Mouse (Mus musculus) cerebellum, adult 2 months (tissue): ENCODE data around the gene Cmtm7. TPM values are rescaled to one million over a fixed set of nuclear protein-coding genes. Genes with fewer than 3 reads are reported as not detected.
A peak's percentile ranks its signal among the peaks of the same experiment; 100 is the strongest.

Experiments used
- DNase-seq, 2 experiments: peaks; one replicate each; pipeline ENCODE4 v3.0.0; 2021
- H3K27ac ChIP-seq: fragments of 200-500 bp; 2 replicates; pipeline ENCODE4 v1.5.1; 2012; ENCODE audit warnings: low read length, control low read depth, inconsistent platforms; ENCODE audit not compliant: insufficient read depth
- H3K27me3 ChIP-seq: fragments of 200-500 bp; 2 replicates; pipeline ENCODE4 v1.6.1; 2012; ENCODE audit warnings: inconsistent platforms, mild to moderate bottlenecking, low read length, moderate library complexity; ENCODE audit not compliant: control insufficient read depth, insufficient read depth
- H3K4me1 ChIP-seq: fragments of 200-500 bp; 2 replicates; pipeline ENCODE4 v1.6.1; 2011; ENCODE audit warnings: low read length; ENCODE audit not compliant: control insufficient read depth, insufficient read depth
- H3K4me3 ChIP-seq: fragments of 200-500 bp; replicated peaks from 2 replicates; pipeline ENCODE3; 2011; ENCODE audit warnings: mild to moderate bottlenecking, low read depth, low read length, control low read depth; ENCODE audit not compliant: insufficient read depth
- CTCF ChIP-seq: fragments of 200-500 bp; IDR thresholded peaks from 2 replicates; pipeline ENCODE4 v1.5.1; 2011; ENCODE audit warnings: low read depth, mild to moderate bottlenecking, control low read depth, low read length, moderate library complexity, borderline replicate concordance; ENCODE audit not compliant: insufficient read depth
- POLR2A ChIP-seq: fragments of 200-500 bp; IDR thresholded peaks from 2 replicates; pipeline ENCODE4 v1.6.1; 2011; ENCODE audit warnings: low read length, control low read depth, borderline replicate concordance; ENCODE audit not compliant: insufficient read depth
- WGBS: fragments of 180-500 bp; shearing (Covaris S2); methylation state at CpG from one replicate; pipeline ENCODE4 v1.1.7; 2018; 5-methylcytosine and 5-hydroxymethylcytosine counted together
- polyA plus RNA-seq: library from polyadenylated mRNA; depleted of rRNA; stranded (reverse); fragments of >200 nt; gene quantifications from 2 replicates; pipeline ENCODE4 v1.2.3, GENCODE M21; 2012

The Cmtm7 gene
- polyA plus RNA-seq, 1 experiment, result 9.4 TPM

- 22% methylated on average over 1 of the region's 1 CpGs for WGBS
- H3K4me3 ChIP-seq, result no peak overlapping the region
- no peak for DNase-seq
- TF ChIP-seq POLR2A, result no peak
- TF ChIP-seq CTCF, result no peak
- no peak overlapping the region for H3K27ac ChIP-seq
- H3K27me3 ChIP-seq, result no peaks in the 10 kb centered on the region
- no peaks in the 10 kb centered on the region for H3K4me1 ChIP-seq
These were observed 20.5 kb upstream of the Cmtm7 start for GRCm38 (mm10) chr9:114802191-114802590.

DNA sequence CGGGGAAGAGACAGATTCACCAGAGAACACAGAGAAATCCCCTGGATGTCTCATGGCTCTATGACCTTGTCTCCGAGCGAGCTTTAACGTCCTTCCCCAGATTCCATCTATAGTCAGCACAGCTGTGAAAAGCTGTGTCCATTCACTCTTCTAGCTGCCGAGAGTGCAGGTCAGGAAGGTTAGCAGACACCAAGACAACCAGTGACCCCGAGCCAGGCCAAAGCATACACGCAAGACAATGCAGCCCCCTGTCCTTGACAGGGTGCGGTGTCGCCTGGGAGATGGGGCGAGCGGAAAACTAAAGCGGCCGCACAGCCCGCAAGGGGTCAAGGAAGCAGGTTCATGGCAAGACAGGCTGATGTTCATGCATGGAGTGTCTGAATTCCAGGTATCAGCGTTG lies 19.6 kb upstream of the Cmtm7 start:
- DNase-seq, result no peak
- TF ChIP-seq POLR2A (no peak), CTCF (no peak)
- Histone ChIP-seq H3K4me1 (no peaks in the 10 kb centered on the region), H3K27ac (no peak overlapping the region), H3K27me3 (no peaks in the 10 kb centered on the region), H3K4me3 (no peak overlapping the region)
- WGBS, result 58% methylated on average over 15 of the region's 15 CpGs

DNA sequence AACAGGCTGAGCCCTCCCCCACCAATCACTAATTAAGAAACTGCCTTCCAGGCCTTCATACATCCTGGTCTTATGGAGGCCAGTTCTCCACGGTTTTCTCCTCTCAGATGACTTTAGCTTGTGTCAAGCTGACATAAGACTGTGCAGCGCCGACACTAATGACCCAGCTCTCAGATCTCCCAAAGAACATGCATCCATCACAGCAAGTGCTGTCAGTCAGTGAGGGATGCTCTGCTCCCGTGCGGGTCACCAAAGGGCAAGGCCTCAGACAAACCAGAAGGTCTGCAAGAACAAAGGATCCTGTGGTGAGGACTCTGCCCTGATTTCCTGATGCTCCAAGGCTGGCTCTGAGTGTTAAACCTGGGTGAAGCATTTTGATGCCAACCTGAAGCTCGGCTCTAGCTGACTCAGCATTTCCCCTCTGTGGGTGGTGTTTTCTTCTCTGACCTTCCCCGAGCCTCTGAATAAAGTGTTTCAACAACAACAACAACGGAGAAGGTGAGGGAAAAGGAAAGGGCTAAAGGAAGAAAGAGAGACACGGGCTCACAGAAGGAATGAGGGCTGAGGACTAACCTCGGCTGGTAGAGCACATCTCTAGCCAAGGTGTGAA lies 17.9 kb upstream of the Cmtm7 start:
- Histone ChIP-seq H3K27me3 (no peaks in the 10 kb centered on the region), H3K4me3 (no peak overlapping the region), H3K4me1 (no peaks in the 10 kb centered on the region), H3K27ac (no peak overlapping the region)
- no peak for TF ChIP-seq POLR2A
- TF ChIP-seq CTCF, result no peak
- 72% methylated on average over 10 of the region's 10 CpGs for WGBS
- no peak for DNase-seq

- TF ChIP-seq POLR2A (no peak), CTCF (no peak)
- Histone ChIP-seq H3K4me1 (no peaks in the 10 kb centered on the region), H3K27ac (no peak overlapping the region), H3K27me3 (no peaks in the 10 kb centered on the region), H3K4me3 (no peak overlapping the region)
- 58% methylated on average over 6 of the region's 6 CpGs for WGBS
- no peak for DNase-seq
These were observed 17.2 kb upstream of the Cmtm7 start for GRCm38 (mm10) chr9:114798845-114799244.

- Histone ChIP-seq H3K27me3 (no peaks in the 10 kb centered on the region), H3K27ac (no peak overlapping the region), H3K4me1 (no peaks in the 10 kb centered on the region), H3K4me3 (no peak overlapping the region)
- TF ChIP-seq POLR2A, result no peak
- TF ChIP-seq CTCF, result peak; percentile 96
- 54% methylated on average over 11 of the region's 11 CpGs for WGBS
- peak; percentile 69 to 80 for DNase-seq
These were observed 15.8 kb upstream of the Cmtm7 start for GRCm38 (mm10) chr9:114797329-114798004.

GRCm38 (mm10) chr9:114796473-114797050 lies 14.9 kb upstream of the Cmtm7 start:
- no peak for TF ChIP-seq CTCF
- no peak for TF ChIP-seq POLR2A
- no peak for DNase-seq
- H3K27me3 ChIP-seq, result no peaks in the 10 kb centered on the region

DNA sequence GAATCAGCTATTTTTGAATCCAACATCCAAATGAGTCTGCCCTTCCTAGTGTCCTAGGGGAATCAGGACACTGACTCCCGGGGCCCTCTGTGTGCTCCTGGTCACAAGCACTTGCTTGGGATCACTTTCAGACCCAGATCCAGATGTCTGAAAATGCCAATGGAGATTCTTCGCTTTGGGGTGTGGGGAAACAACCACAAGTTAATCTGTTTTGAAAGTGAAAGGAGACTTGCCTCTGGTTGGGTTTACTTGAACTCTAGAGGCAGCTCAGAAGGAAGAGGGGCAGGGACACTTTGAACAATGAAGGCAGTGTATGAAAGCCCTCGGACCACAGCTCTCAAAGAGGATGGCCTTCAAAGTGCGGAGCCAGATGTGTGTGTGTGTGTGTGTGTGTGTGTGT lies 12.8 kb upstream of the Cmtm7 start:
- no peak for DNase-seq
- Histone ChIP-seq H3K4me3 (no peak overlapping the region), H3K4me1 (no peaks in the 10 kb centered on the region), H3K27me3 (no peaks in the 10 kb centered on the region), H3K27ac (no peak overlapping the region)
- TF ChIP-seq POLR2A, result no peak
- no peak for TF ChIP-seq CTCF
- 78% methylated on average over 4 of the region's 4 CpGs for WGBS

More at GRCm38 (mm10) chr9:114796473-114797050, 14.9 kb upstream of the Cmtm7 start:
- 58% methylated on average over 11 of the region's 11 CpGs for WGBS
- H3K4me3 ChIP-seq, result no peak overlapping the region
- H3K27ac ChIP-seq, result no peak overlapping the region
- no peaks in the 10 kb centered on the region for H3K4me1 ChIP-seq
